Mouse (Mus musculus) heart, embryonic 16.5 days (tissue): ENCODE measurements around the gene Lix1l. TPM values are rescaled to one million over a fixed set of nuclear protein-coding genes. Genes with fewer than 3 reads are reported as not detected.

Experiments used
- ATAC-seq: fragments of 200-750 bp; cut with Nextera tagmentation; replicated peaks from 2 replicates; pipeline ENCODE4 v1.8.0; 2017; ENCODE audit warnings: moderate number of reproducible peaks; ENCODE audit not compliant: insufficient read depth, low FRiP score; ENCODE audit errors: extremely low read depth
- H3K27ac ChIP-seq: fragments of 300-500 bp; sonication (generic); 2 replicates; pipeline ENCODE4 v1.5.1; 2014; ENCODE audit warnings: mild to moderate bottlenecking, low read length, control low read depth, moderate library complexity
- H3K27me3 ChIP-seq: fragments of 300-500 bp; sonication (generic); 2 replicates; pipeline ENCODE4 v1.6.1; 2014; ENCODE audit warnings: low read length, mixed read lengths; ENCODE audit not compliant: control insufficient read depth, insufficient read depth
- H3K36me3 ChIP-seq: fragments of 300-500 bp; sonication (generic); 2 replicates; pipeline ENCODE4 v1.6.1; 2014; ENCODE audit not compliant: control insufficient read depth, insufficient read depth
- H3K4me1 ChIP-seq: fragments of 300-500 bp; sonication (generic); 2 replicates; pipeline ENCODE4 v1.6.1; 2014; ENCODE audit warnings: low read length, mixed read lengths; ENCODE audit not compliant: control insufficient read depth, insufficient read depth
- H3K4me2 ChIP-seq: fragments of 300-500 bp; sonication (generic); 2 replicates; pipeline ENCODE4 v1.6.1; 2014; ENCODE audit warnings: low read depth, mild to moderate bottlenecking, control low read depth, low read length
- H3K4me3 ChIP-seq: fragments of 300-500 bp; sonication (generic); 2 replicates; pipeline ENCODE4 v1.5.1; 2014; ENCODE audit warnings: mild to moderate bottlenecking, control low read depth, low read length
- H3K9ac ChIP-seq: fragments of 300-500 bp; sonication (generic); 2 replicates; pipeline ENCODE4 v1.6.1; 2014; ENCODE audit warnings: low read length, control low read depth
- H3K9me3 ChIP-seq: fragments of 300-500 bp; sonication (generic); replicated peaks from 2 replicates; pipeline ENCODE4 v1.6.1; 2016; ENCODE audit warnings: low read length; ENCODE audit not compliant: control insufficient read depth
- WGBS: fragments of 180-500 bp; shearing (Covaris S2); extraction: QIAGEN DNeasy Blood & Tissue Kit; methylation state at CpG from one replicate; pipeline ENCODE4 v1.1.7; 2014; 5-methylcytosine and 5-hydroxymethylcytosine counted together
- polyA plus RNA-seq: library from polyadenylated mRNA; unstranded; fragments of >200 nt; fragmentation: Nextera tagmentation; extraction: Ambion mirVana; gene quantifications from 2 replicates; pipeline ENCODE4 v1.2.1, GENCODE M21; 2015

Lix1l gene
- polyA plus RNA-seq, 1 experiment from 2014 or later, result 4.3 TPM

DNA sequence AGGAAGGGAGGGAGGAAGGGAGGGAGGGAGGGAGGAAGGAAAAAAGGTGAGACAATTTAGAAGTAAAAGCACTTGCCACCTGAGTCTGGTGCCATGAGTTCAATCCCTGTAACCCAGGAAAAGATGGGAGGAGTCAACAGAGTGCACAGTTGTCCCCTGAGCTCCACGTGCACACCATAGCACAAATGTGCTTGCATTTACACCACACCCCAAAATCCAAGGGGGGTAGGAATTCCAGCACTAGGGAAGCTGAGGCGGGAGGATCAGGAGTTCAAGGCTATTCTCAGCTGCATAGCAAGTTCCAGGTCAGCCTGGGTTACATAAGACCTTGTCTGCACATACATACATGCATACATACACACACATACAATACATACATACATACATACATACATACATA is 29.6 kb upstream of the Lix1l start:
- WGBS, result 72% methylated on average over 2 of the region's 2 CpGs
- Histone ChIP-seq H3K4me2 (no peak overlapping the region), H3K4me3 (no peak overlapping the region), H3K9ac (no peak overlapping the region), H3K27me3 (no peaks in the 10 kb centered on the region), H3K4me1 (peaks cover 59% of the 10 kb centered on the region), H3K27ac (peak overlapping the region; percentile 83), H3K36me3 (no peaks in the 10 kb centered on the region), H3K9me3 (no peaks in the 10 kb centered on the region)
- ATAC-seq, result no peak

DNA sequence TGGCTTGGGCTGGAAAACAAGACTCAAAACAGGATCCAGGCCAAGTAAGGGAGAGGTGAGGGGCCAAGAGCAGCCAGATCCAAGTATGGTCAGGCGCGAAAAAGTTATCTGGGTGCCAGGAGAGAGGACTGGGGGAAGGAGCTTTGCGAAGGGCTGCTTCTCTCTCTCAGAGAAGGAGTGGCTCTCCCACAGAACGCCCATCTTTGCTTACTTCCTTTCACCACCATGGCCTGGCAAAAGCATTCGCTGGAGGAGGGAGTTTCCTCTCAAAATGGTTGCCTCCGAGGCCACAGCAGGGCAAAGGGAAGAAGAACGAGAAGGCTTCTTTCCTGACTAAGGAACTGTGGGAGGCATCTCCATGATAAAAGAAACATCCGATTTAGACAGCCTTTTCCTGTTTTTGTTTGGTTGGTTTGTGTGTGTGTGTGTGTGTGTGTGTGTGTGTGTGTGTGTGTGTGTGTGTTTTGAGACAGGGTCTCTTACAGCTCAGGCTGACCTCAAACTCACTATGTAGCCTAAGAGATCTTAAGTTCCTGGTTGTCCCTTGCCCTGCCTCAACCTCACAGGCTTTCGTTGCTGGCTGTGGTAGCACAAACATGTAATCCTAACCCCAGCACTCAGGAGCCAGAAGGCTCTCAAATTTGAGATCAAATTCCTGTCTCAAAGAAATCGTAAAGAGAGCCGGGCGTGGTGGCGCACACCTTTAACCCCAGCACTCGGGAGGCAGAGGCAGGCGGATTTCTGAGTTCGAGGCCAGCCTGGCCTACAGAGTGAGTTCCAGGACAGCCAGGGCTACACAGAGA is 28.9 kb upstream of the Lix1l start:
- no peaks in the 10 kb centered on the region for H3K27me3 ChIP-seq
- H3K4me3 ChIP-seq, result no peak overlapping the region
- peak overlapping the region; percentile 83 for H3K27ac ChIP-seq
- H3K9me3 ChIP-seq, result no peaks in the 10 kb centered on the region
- no peak overlapping the region for H3K9ac ChIP-seq
- H3K36me3 ChIP-seq, result no peaks in the 10 kb centered on the region
- no peak overlapping the region for H3K4me2 ChIP-seq
- 59% methylated on average over 16 of the region's 16 CpGs for WGBS
- H3K4me1 ChIP-seq, result peaks cover 61% of the 10 kb centered on the region
- no peak for ATAC-seq

DNA sequence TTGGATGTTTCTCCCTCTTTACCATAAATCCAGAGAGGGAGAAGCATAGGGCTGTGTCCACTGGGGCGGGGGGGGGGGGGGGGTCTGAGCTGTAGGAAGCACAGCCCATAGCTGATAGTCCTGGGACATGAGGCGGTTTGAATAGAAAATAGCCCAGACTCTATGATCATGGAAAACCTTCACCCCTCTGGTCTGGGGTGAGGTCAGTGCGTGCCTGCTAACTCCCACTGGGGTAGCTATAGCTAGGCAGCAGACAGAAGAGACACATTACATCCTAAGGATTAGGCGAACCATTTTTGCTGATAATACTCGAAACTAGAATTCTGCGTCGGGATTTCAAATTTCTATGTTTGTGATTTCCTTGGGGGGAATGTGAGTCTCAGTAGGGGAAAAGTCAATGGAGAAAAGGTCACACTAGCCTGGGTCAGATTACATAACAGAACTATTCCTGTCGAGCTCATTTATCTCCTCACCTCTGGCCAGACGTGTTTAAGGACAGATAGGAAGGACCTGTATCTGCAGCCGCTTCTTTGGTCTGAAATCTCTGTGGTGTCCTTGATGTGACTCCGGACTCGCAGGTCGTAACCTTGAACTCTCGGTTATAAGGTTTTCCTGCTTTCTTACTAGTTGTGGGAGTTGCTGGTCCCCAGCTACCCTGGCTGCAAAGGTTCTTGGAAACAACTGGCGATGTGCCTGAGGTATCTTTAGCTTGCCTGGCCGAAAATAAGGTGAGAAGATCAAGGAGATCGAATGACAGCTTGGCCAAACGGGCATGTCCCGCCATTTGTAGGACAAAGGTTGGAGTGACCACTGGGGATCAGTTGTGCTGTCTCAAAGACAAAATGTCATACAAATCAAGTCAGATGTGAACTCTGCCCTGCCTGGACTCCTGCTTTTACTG is 27.1 kb upstream of the Lix1l start:
- ATAC-seq, result no peak
- peak overlapping the region; percentile 64 for H3K27ac ChIP-seq
- no peaks in the 10 kb centered on the region for H3K27me3 ChIP-seq
- H3K9ac ChIP-seq, result 0 out of 2 replicates have a peak overlapping the region, but pooled peaks have one; percentile 17
- no peaks in the 10 kb centered on the region for H3K36me3 ChIP-seq
- peaks cover 68% of the 10 kb centered on the region for H3K4me1 ChIP-seq
- 0 out of 2 replicates have a peak overlapping the region, but pooled peaks have one; percentile 11 for H3K4me2 ChIP-seq
- no peak overlapping the region for H3K4me3 ChIP-seq
- 54% methylated on average over 19 of the region's 19 CpGs for WGBS
- H3K9me3 ChIP-seq, result no peaks in the 10 kb centered on the region

DNA sequence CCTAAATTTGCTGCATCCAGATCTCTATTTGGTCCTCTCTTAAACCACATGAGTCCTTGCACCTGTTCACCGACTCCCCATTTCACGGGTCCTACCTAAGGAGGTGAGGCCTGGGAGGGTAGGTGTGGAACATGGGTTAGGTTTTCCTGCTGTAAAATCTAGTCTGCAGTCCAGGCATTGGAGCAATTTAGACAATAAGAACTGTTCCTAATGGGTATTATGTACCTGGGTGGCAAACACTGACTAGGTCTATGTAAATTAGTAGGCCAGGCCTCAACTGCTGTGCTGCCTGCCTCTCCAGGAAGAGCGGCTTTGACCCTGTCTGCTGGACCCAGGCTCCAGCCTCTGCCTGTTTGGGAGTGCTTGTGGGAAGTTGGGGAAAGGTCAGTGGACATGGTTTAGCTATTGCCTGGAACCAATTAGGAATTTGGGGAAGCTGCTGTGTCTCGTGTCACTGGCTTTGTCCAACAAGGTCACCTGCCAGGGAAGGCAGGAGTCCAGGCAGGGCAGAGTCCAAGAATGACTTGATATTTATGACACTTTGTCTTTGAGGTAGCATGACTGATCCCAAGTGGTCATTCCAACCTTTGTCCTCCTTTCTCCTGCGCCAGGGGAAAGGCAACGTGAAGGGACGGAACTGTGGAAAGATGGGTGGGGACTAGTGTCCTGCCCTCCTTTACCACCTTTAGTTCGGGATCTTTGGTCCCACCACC is 25.5 kb upstream of the Lix1l start:
- no peak overlapping the region; the same call in 1 of the 2 replicates for H3K4me3 ChIP-seq

DNA sequence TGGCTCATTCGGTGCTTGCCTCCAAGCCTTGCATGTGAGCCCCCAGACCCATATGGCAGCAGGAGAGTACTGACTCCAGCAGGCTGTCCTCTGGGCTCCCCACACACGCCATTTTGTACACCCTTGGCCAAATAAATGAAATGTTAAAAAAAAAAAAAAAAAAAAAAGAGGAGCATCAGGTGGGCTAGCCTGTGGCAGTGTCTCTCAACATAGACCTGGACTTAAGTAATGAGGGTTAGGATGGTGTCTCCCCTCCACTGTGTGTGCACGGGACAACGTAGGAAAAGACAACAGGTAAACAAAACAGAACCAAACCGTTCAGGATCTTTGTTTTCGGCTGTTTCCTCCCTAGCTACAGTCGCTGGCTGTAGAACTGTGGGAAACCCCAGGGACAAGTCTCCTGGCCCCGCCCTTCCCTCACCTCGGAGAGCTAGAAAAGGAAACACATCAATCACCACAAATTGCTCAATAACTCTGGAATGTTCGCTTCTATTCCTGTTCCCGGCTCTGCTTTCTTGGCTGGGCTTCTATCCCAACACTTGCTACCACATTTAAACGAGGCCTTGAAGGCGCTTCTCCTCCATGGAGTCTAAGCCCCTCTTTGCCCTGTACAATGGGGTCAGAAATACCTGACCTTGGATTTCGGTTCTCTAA is 24.8 kb upstream of the Lix1l start:
- H3K36me3 ChIP-seq, result no peaks in the 10 kb centered on the region
- no peaks in the 10 kb centered on the region for H3K27me3 ChIP-seq
- peak; percentile 46 for ATAC-seq
- H3K4me1 ChIP-seq, result peaks cover 66% of the 10 kb centered on the region
- H3K4me3 ChIP-seq, result peak overlapping the region; percentile 32
- no peaks in the 10 kb centered on the region for H3K9me3 ChIP-seq
- H3K27ac ChIP-seq, result peak overlapping the region; percentile 98
- H3K4me2 ChIP-seq, result peak overlapping the region; percentile 61
- H3K9ac ChIP-seq, result peak overlapping the region; percentile 63
- WGBS, result 22% methylated on average over 14 of the region's 14 CpGs

More for the DNA sequence above, 25.5 kb upstream of the Lix1l start:
- Histone ChIP-seq H3K9me3 (no peaks in the 10 kb centered on the region), H3K27me3 (no peaks in the 10 kb centered on the region), H3K27ac (peak overlapping the region; percentile 98), H3K4me2 (peak overlapping the region; percentile 61; the same call in 1 of the 2 replicates), H3K4me1 (peaks cover 69% of the 10 kb centered on the region), H3K9ac (peak overlapping the region; percentile 63), H3K36me3 (no peaks in the 10 kb centered on the region)
- ATAC-seq, result no peak
- WGBS, result 78% methylated on average over 8 of the region's 8 CpGs

DNA sequence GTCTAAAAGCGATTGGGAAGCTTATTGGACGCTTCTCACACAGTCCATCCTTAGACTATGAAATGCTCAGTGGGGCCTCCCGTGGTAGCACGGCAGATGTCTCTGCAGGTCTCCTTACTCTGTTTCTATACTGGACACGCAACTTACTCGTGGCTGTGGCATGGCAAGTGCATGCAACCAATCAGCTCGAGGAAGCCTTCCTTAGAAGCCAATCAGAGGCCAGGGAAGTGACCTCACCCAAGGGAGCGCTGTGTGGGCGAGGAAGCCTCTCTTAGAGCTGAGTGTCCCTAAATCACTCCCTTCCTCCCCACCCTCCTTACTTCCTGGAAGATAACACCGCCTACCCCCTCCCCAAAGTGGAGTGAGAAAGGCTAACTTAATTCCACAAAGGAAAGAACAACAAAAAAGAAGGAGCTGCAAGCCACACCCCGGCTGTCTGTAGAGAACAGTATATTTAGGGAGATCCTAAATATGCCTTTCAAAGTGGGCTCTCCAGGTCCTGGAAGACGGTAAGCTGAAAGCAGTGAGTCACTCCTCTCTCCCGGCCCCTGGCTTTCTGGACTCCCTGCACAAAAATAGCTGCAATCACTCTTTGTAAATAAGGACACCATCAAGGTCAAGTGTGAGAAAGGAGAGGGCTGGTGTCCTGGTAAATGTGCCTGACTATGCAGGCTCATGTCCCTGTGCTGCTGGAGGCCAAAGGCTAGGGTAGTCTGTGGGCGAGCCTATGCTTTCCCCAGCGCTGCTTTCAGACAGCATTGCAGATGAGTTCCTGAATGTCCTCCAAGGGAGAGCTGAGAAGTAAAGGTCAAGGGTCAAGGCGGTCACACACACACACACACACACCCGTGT is 24.0 kb upstream of the Lix1l start, which contains the start of gene Gm16253:
TSS of gene Gm16253 (plus strand) at position 295 of the 852 bp plus-strand sequence.
- peak within 1 kb of the TSS; percentile 70 for H3K9ac ChIP-seq
- H3K27me3 ChIP-seq, result no peaks in the 10 kb centered on the region
- peak within 1 kb of the TSS; percentile 98 for H3K27ac ChIP-seq
- 5% methylated on average over 17 of the region's 17 CpGs for WGBS
- no peaks in the 10 kb centered on the region for H3K9me3 ChIP-seq
- H3K4me2 ChIP-seq, result peak within 1 kb of the TSS; percentile 61
- no peaks in the 10 kb centered on the region for H3K36me3 ChIP-seq
- peak within 1 kb of the TSS; percentile 32 for H3K4me3 ChIP-seq
- H3K4me1 ChIP-seq, result peaks cover 58% of the 10 kb centered on the region
- peak; percentile 91 for ATAC-seq

DNA sequence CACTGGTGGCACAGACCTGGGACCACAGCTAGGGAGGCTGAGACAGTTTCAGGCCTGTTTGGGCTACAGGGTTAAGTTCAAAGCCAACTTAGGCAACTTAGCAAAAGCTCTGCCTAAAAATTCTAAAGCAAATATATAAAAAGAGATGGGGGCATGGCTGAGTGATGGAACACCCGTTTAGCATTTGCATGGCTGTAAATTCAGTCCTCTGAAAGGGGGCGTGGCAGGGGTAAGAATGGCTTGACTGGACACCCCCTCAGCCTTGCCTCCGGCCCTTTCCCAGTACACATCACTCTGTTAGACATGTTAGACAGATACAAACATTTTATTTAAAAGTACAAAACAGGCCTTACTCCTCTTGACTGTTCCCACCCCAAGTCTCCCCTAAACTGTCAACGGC is 23.4 kb upstream of the Lix1l start:
- no peaks in the 10 kb centered on the region for H3K9me3 ChIP-seq
- WGBS, result 59% methylated on average over 4 of the region's 4 CpGs
- H3K4me2 ChIP-seq, result peak overlapping the region; percentile 61
- no peaks in the 10 kb centered on the region for H3K27me3 ChIP-seq
- H3K4me3 ChIP-seq, result peak overlapping the region; percentile 15
- no peaks in the 10 kb centered on the region for H3K36me3 ChIP-seq
- peaks cover 54% of the 10 kb centered on the region for H3K4me1 ChIP-seq
- H3K27ac ChIP-seq, result peak overlapping the region; percentile 98
- ATAC-seq, result no peak
- peak overlapping the region; percentile 70 for H3K9ac ChIP-seq
